Mouse (Mus musculus): ENCODE measurements around the gene Lrrc74a. TPM values are rescaled to one million over a fixed set of nuclear protein-coding genes. Genes with fewer than 3 reads are reported as not detected.

Gene Lrrc74a
- polyA plus RNA-seq, 1 experiment from 2014 or later = not detected

DNA sequence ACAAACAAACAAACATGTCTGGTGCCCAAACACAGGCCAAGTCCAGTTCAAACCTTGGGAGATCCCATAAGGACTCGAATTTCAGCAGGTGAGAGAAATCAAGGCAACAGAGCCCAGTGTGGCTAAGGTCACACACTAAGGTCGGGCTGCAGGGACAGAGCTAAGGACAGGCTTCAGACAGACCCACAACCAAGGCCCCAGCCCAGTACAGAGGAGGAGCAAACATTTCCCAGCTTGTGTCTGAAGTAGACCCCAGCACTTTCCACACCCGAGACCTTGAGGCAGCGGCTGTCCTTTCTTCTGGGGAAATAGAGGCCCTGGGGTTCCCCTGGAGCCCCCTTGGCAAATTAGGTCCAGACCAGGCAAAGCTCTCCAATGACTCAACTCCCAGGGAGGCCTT is 66.2 kb downstream of the Lrrc74a start:
- ATAC-seq (no peak), DNase-seq (no peak)
- peaks cover 56% of the 10 kb centered on the region for H3K4me1 ChIP-seq (ENCODE audit: insufficient read depth)
- no peaks in the 10 kb centered on the region for H3K27me3 ChIP-seq (ENCODE audit: insufficient read depth, low read length)
- TF ChIP-seq EP300 (IDR thresholded peaks at IDR 0.05; ENCODE audit: low read depth) (no peak), CTCF (IDR thresholded peaks at IDR 0.05; ENCODE audit: low read depth) (no peak)
- peak overlapping the region; percentile 69 for H3K9ac ChIP-seq (replicated peaks)
- no peaks in the 10 kb centered on the region for H3K9me3 ChIP-seq (ENCODE audit: low read length)
- 35% methylated on average over 4 of the region's 4 CpGs for WGBS (ENCODE audit: insufficient replicate concordance)
- no peak overlapping the region for H3K4me3 ChIP-seq (ENCODE audit: low read depth, low read length)
- peak overlapping the region; percentile 73 for H3K4me2 ChIP-seq (ENCODE audit: low read depth, low read length)
- H3K27ac ChIP-seq (ENCODE audit: low read depth) = peak overlapping the region; percentile 95
- H3K36me3 ChIP-seq (replicated peaks; ENCODE audit: insufficient read depth, low read length) = no peaks in the 10 kb centered on the region

DNA sequence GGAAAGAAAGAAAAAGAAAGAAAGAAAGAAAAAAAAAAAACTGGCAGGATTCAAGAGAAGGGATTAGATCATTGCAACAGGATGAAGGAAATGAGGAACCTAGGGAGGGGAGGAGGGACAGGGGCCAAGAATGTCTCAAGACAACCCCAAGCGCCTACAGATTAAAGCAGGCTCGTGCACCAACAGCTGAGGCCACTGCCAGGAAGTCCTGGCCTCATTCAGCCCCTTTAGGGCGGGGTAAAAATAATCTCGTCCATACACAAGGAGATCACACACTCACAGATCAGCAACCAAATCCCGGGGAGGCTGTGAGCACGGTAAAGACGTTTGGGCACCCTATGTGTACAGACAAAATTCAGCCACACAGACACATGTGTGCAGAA is 66.6 kb downstream of the Lrrc74a start:
- H3K4me3 ChIP-seq (ENCODE audit: low read depth, low read length) = peak overlapping the region; percentile 35
- H3K4me1 ChIP-seq (ENCODE audit: insufficient read depth) = peaks cover 52% of the 10 kb centered on the region
- DNase-seq = peak; percentile 69
- no peak for TF ChIP-seq CTCF (IDR thresholded peaks at IDR 0.05; ENCODE audit: low read depth)
- TF ChIP-seq EP300 (IDR thresholded peaks at IDR 0.05; ENCODE audit: low read depth) = peak; percentile 83
- peak overlapping the region; percentile 95 for H3K27ac ChIP-seq (ENCODE audit: low read depth)
- WGBS (ENCODE audit: insufficient replicate concordance) = 3% methylated on average over 7 of the region's 7 CpGs
- H3K9ac ChIP-seq (replicated peaks) = peak overlapping the region; percentile 69
- H3K9me3 ChIP-seq (ENCODE audit: low read length) = no peaks in the 10 kb centered on the region
- no peaks in the 10 kb centered on the region for H3K27me3 ChIP-seq (ENCODE audit: insufficient read depth, low read length)
- peak overlapping the region; percentile 73 for H3K4me2 ChIP-seq (ENCODE audit: low read depth, low read length)
- peak; percentile 71 for ATAC-seq
- no peaks in the 10 kb centered on the region for H3K36me3 ChIP-seq (replicated peaks; ENCODE audit: insufficient read depth, low read length)

DNA sequence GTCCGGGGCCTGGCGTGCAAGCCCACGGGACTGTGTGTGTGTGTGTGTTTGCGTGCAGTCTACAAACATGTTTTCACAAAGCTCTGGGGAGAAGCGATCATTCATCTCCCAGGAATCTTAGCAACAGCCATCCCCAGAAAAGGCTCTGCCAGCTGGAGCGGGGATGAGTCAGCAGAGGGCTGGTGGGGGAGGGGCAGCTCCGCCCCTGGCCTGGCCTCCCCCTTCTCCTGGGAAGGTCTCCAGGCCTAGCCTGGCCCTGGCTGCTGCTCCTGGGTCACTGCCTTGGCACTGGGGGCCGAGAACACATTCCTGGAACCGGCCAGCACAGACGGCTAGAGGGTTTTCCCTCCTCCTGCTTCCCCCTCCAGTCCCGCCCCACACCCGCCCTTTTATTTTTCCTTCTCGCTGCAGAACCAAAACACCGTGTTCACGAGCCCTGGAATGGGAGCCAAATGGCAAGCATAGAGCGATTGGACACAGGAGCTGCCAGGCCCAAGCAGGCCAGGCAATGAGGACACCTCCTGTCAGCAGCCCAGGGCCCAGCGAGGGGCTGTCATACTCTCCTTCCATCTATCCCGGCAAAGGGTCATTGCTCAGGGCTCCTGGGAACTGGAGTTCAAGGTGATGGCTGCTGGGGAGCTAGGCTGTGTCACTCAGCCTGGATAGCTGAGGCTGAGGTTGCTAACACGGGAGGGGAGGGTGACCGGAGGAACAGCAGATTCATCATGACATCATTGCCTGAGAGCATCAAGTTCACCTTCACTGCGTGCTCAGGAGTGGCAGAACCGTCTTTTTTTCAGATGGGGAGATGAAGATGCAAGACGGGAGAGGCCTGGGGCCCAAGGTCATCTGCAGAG is 67.2 kb downstream of the Lrrc74a start:
- peak overlapping the region; percentile 95 for H3K27ac ChIP-seq (ENCODE audit: low read depth)
- H3K4me2 ChIP-seq (ENCODE audit: low read depth, low read length) = peak overlapping the region; percentile 73
- no peak for TF ChIP-seq CTCF (IDR thresholded peaks at IDR 0.05; ENCODE audit: low read depth)
- 0 out of 2 replicates have a peak, but pooled peaks have one; percentile 17 for TF ChIP-seq EP300 (IDR thresholded peaks at IDR 0.05; ENCODE audit: low read depth)
- H3K27me3 ChIP-seq (ENCODE audit: insufficient read depth, low read length) = no peaks in the 10 kb centered on the region
- peak overlapping the region; percentile 35 for H3K4me3 ChIP-seq (ENCODE audit: low read depth, low read length)
- no peaks in the 10 kb centered on the region for H3K36me3 ChIP-seq (replicated peaks; ENCODE audit: insufficient read depth, low read length)
- ATAC-seq = peak; percentile 79
- WGBS (ENCODE audit: insufficient replicate concordance) = 10% methylated on average over 23 of the region's 23 CpGs
- peak; percentile 88 for DNase-seq
- peak overlapping the region; percentile 69 for H3K9ac ChIP-seq (replicated peaks)
- no peaks in the 10 kb centered on the region for H3K9me3 ChIP-seq (ENCODE audit: low read length)
- H3K4me1 ChIP-seq (ENCODE audit: insufficient read depth) = peaks cover 55% of the 10 kb centered on the region

DNA sequence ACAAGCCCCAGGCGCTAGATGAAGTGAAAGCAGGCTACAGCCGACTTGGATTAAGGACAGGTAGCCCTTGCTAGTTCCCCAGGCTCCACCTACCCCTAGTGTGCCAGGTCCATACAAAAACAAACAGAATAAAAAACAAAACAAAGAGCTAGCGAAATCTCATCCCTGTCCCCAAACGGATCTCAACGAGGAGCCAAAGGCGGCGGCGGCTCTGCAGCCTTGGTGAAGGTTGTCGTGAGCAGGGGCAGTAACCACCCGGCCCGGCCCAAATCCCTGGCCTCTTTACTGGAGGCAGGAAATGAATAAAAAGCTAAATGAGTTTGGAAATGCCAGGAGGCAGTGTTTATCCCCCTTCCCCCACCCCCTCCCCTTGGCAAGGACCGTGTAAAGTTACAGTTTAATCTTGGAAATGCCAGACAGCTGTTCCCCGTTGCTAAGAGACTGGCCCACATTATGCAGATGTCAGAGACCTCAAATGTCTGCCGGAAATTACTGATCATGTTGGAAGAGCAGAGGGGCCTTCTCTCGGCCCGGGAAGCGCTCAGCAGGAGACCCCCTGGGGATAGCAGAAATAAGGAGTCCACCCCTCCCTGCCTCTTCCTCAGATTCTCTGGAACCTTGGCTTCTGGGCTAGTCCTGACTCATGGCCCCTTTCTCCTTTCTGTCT is 68.0 kb downstream of the Lrrc74a start:
- TF ChIP-seq EP300 (IDR thresholded peaks at IDR 0.05; ENCODE audit: low read depth) (no peak), CTCF (IDR thresholded peaks at IDR 0.05; ENCODE audit: low read depth) (no peak)
- WGBS (ENCODE audit: insufficient replicate concordance) = 10% methylated on average over 17 of the region's 17 CpGs
- peak; percentile 47 for ATAC-seq
- H3K27me3 ChIP-seq (ENCODE audit: insufficient read depth, low read length) = no peaks in the 10 kb centered on the region
- H3K36me3 ChIP-seq (replicated peaks; ENCODE audit: insufficient read depth, low read length) = no peaks in the 10 kb centered on the region
- peak overlapping the region; percentile 69 for H3K9ac ChIP-seq (replicated peaks)
- H3K4me3 ChIP-seq (ENCODE audit: low read depth, low read length) = peak overlapping the region; percentile 35
- peak; percentile 72 for DNase-seq
- H3K9me3 ChIP-seq (ENCODE audit: low read length) = no peaks in the 10 kb centered on the region
- H3K27ac ChIP-seq (ENCODE audit: low read depth) = peak overlapping the region; percentile 95
- H3K4me2 ChIP-seq (ENCODE audit: low read depth, low read length) = peak overlapping the region; percentile 73
- H3K4me1 ChIP-seq (ENCODE audit: insufficient read depth) = peaks cover 54% of the 10 kb centered on the region

DNA sequence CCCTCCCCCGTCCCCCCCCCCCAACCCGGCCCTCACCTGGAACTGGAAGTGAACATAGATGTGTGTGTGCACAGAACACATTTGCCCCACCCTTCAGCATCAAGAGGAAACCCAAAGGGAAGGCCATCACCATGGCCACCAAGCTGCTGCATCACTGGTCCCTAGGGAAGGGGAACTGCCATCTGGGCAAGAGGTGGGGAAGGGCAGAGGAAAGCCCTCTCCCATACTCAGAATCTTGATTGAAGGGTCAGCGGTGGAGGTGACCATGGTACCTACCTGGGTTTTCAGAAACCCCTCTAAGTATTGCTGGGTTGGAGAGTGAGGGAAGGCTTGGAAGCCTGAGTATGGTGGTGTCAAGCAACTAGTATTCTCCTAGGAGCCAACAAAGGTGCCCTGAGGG is 68.7 kb downstream of the Lrrc74a start:
- H3K4me3 ChIP-seq (ENCODE audit: low read depth, low read length) = no peak overlapping the region
- DNase-seq (no peak), ATAC-seq (no peak)
- H3K4me1 ChIP-seq (ENCODE audit: insufficient read depth) = peaks cover 54% of the 10 kb centered on the region
- 60% methylated on average over 2 of the region's 3 CpGs for WGBS (ENCODE audit: insufficient replicate concordance)
- no peak for TF ChIP-seq CTCF (IDR thresholded peaks at IDR 0.05; ENCODE audit: low read depth)
- no peak for TF ChIP-seq EP300 (IDR thresholded peaks at IDR 0.05; ENCODE audit: low read depth)
- H3K27ac ChIP-seq (ENCODE audit: low read depth) = peak overlapping the region; percentile 41; the same call in 1 of the 2 replicates
- no peaks in the 10 kb centered on the region for H3K9me3 ChIP-seq (ENCODE audit: low read length)
- H3K9ac ChIP-seq (replicated peaks) = no peak overlapping the region
- H3K4me2 ChIP-seq (ENCODE audit: low read depth, low read length) = no peak overlapping the region
- no peaks in the 10 kb centered on the region for H3K27me3 ChIP-seq (ENCODE audit: insufficient read depth, low read length)
- H3K36me3 ChIP-seq (replicated peaks; ENCODE audit: insufficient read depth, low read length) = no peaks in the 10 kb centered on the region

DNA sequence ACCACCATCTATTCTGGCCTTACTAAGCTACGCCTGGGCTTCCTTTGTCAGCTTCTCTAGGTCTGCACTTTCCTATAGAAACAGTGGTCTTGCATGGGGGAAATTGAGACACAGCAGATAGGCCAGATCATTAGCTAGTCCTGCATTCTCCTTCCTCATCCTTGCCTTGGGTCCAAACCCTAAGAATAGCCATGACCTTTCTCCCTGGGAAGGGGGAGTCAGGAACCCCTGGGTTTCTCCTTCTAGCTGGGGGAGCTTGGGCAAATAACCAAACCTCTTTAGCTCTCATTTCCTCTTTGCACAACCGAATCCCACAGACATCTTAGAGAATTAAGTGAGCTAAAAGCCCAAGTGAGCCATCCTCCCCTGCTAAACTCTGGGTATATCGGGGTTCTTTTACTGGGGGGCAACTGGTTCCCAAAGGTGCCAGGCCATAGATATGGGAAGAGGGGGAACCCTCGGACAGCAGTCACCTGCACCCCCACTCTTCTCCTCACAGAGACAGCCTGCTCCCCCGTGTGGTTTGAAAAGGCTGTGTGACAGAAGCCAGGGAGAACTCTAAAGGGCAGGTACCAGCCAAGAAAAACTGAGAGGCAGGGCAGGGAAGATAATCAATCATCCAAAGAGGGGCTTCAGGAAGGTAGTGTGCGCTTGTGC is 69.6 kb downstream of the Lrrc74a start:
- no peak overlapping the region for H3K4me2 ChIP-seq (ENCODE audit: low read depth, low read length)
- no peak overlapping the region for H3K9ac ChIP-seq (replicated peaks)
- ATAC-seq = no peak
- no peaks in the 10 kb centered on the region for H3K9me3 ChIP-seq (ENCODE audit: low read length)
- no peaks in the 10 kb centered on the region for H3K36me3 ChIP-seq (replicated peaks; ENCODE audit: insufficient read depth, low read length)
- TF ChIP-seq CTCF (IDR thresholded peaks at IDR 0.05; ENCODE audit: low read depth) (peak; percentile 44), EP300 (IDR thresholded peaks at IDR 0.05; ENCODE audit: low read depth) (no peak)
- H3K4me1 ChIP-seq (ENCODE audit: insufficient read depth) = peaks cover 53% of the 10 kb centered on the region
- WGBS (ENCODE audit: insufficient replicate concordance) = 33% methylated on average over 6 of the region's 6 CpGs
- DNase-seq = no peak
- H3K27ac ChIP-seq (ENCODE audit: low read depth) = no peak overlapping the region
- H3K4me3 ChIP-seq (ENCODE audit: low read depth, low read length) = no peak overlapping the region
- no peaks in the 10 kb centered on the region for H3K27me3 ChIP-seq (ENCODE audit: insufficient read depth, low read length)

All from liver, postnatal 0 days (tissue).